Mouse (Mus musculus) spleen, adult 2 months (tissue): Measurements from ENCODE around the gene P2ry13.

Source experiments
- CTCF ChIP-seq: fragments of 200-500 bp; IDR thresholded peaks from 2 replicates; pipeline ENCODE4 v1.5.1; 2011; ENCODE audit warnings: mild to moderate bottlenecking, inconsistent platforms; ENCODE audit not compliant: insufficient read depth, insufficient read length, insufficient replicate concordance; ENCODE audit errors: extremely low read depth
- POLR2A ChIP-seq: fragments of 200-500 bp; IDR thresholded peaks from 2 replicates; pipeline ENCODE4 v1.6.1; 2011; ENCODE audit warnings: low read depth, low read length, inconsistent platforms

DNA sequence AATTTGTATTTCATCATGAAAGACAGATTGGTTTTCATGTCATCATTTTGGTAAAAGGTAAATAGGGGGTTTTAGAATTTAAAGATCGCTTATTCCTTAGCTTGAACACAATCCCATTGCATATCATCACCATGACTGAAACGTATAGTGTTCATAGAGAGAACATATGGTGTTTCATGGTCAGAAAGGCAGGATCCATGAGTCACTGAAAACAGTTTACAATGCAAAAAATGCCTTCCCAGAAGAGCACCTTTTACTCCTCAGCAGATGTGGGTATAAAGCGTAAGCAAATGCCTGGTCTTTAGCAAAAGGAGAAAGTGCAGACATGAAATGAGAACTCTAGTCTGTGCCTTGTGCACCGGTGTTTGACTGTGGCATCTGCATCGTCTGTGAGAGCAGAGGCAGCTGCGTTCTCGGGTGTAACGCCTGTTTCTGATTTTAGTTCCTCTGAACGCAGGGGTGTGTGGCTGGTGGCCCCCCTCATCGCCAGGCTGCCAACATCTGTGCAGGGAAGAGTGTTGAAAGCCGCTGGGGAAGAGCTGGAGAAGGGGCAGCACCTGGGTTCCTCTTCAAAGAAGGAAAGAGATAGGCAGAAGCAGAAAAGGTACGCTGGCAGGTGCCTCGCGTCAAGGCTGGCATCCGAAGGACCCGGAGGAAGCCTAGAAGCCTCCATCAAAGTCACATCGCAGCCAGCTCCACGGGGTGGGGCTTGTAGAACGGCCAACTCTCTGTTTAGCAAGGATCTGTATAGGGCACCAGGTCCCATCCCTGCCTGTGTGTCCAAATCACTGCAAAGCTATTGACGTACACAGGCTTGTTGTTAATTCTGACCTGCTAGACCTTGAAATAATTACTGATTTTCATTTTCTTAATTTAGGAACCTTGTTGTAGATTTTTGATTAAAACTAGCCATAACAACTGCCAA lies 47.3 kb upstream of the P2ry13 start:
- TF ChIP-seq POLR2A (no peak), CTCF (no peak)
